ENCODE assay signal across 15 mouse cellular contexts in the genomic region with DNA sequence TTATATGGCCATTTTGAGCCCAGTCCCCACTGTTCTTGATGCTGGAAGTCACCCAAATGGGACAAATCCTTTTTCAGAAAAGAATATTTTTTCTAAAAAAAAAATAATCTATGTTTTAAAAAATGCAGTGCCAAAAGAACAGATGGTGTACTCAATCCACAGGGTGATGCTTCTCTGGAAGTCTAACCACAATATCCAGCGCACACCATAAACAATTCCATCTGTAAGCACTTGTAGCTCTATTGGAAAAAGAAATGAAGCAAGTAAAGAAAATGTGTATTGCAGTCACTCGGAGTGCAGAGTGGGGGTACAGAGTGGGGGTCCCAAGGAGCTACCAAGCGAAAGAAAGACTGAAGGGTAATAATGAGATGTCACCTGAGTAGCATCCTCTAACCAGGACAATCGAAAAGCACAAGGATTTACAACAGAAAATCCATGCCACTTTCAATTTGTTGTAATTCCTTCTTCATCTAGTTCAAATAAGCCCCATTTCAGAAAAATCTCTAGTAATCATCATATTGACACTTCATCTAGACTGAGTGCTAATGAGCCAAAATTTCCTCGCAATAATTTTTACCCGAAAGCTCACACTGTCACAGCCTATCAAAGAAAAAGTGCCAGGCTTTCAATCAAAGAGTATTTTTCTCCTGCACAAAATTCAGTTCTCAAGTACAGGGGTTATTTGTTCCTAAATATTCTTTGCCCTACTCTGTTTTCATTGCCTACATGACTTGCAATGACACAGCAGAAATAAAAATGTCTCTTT.
A peak's percentile ranks its signal among the peaks of the same experiment; 100 is the strongest.
DNase-seq lines count a peak whose midpoint lies in the region; ATAC-seq and TF ChIP-seq lines count a peak whose summit lies in the region.
"Had no signal": no experiment of that assay in that cellular context is flagged by ENCODE, and none has a peak within 500 bp of the region (broad histone marks: within the 10 kb centered on the region; RNA-seq: fewer than 3 reads in every experiment).

No protein-coding gene starts in this region.

- DNase-seq in forebrain, embryonic 11.5 days (ENCODE audit: low spot score) = no peak
- peak; percentile 1 for DNase-seq in left cerebral cortex, adult 11 months (ENCODE audit: low spot score)
- no peak for DNase-seq in left cerebral cortex, adult 2 months (ENCODE audit: extremely low spot score in 1 of 2, low spot score in 2 of 2)
- DNase-seq in cerebellum, adult 18-20 months = peak; percentile 41 to 46
- no peak for DNase-seq in heart, postnatal 14 days
- DNase-seq in thymus, postnatal 4 days = no peak
- DNase-seq: kidney, postnatal 10 days; lung, adult 2 months; midbrain, embryonic 14.5 days had no signal

- H3K4me3 ChIP-seq in forebrain, embryonic 13.5 days = no peak overlapping the region
- no peak overlapping the region for H3K4me3 ChIP-seq in forebrain, embryonic 11.5 days (ENCODE audit: low read depth, low read length)
- H3K4me3 ChIP-seq in left cerebral cortex, adult 2 months = no peak overlapping the region
- no peak overlapping the region for H3K4me3 ChIP-seq in forebrain, embryonic 16.5 days (replicated peaks; ENCODE audit: low read length)
- H3K4me3 ChIP-seq: embryonic facial prominence, embryonic 15.5 days; hindbrain, embryonic 13.5 days; intestine, embryonic 15.5 days had no signal

- no peak overlapping the region for H3K4me2 ChIP-seq in forebrain, embryonic 13.5 days
- H3K4me2 ChIP-seq in forebrain, embryonic 11.5 days (ENCODE audit: low read depth, low read length, severe bottlenecking) = no peak overlapping the region
- no peak overlapping the region for H3K4me2 ChIP-seq in forebrain, embryonic 16.5 days (ENCODE audit: low read length)
- H3K4me2 ChIP-seq: embryonic facial prominence, embryonic 15.5 days; hindbrain, embryonic 13.5 days; intestine, embryonic 15.5 days had no signal

- no peaks in the 10 kb centered on the region for H3K36me3 ChIP-seq in forebrain, embryonic 13.5 days (ENCODE audit: poor library complexity, severe bottlenecking)
- H3K36me3 ChIP-seq in forebrain, embryonic 11.5 days (ENCODE audit: control insufficient read depth, insufficient read depth, low read length) = no peaks in the 10 kb centered on the region
- H3K36me3 ChIP-seq in forebrain, embryonic 16.5 days (ENCODE audit: control insufficient read depth, insufficient read depth) = no peaks in the 10 kb centered on the region
- H3K36me3 ChIP-seq: embryonic facial prominence, embryonic 15.5 days; hindbrain, embryonic 13.5 days; intestine, embryonic 15.5 days had no signal

- no peaks in the 10 kb centered on the region for H3K4me1 ChIP-seq in forebrain, embryonic 13.5 days
- H3K4me1 ChIP-seq in forebrain, embryonic 11.5 days (replicated peaks; ENCODE audit: control insufficient read depth, insufficient read depth, low read length) = no peaks in the 10 kb centered on the region
- peaks cover 5% of the 10 kb centered on the region for H3K4me1 ChIP-seq in forebrain, embryonic 16.5 days (replicated peaks; ENCODE audit: control insufficient read depth, insufficient read depth, low read length)
- H3K4me1 ChIP-seq: embryonic facial prominence, embryonic 15.5 days; hindbrain, embryonic 13.5 days; intestine, embryonic 15.5 days had no signal

- H3K9ac ChIP-seq in forebrain, embryonic 13.5 days = no peak overlapping the region
- H3K9ac ChIP-seq in forebrain, embryonic 11.5 days (ENCODE audit: low read length) = no peak overlapping the region
- H3K9ac ChIP-seq in forebrain, embryonic 16.5 days (replicated peaks; ENCODE audit: low read depth, low read length) = no peak overlapping the region
- H3K9ac ChIP-seq: embryonic facial prominence, embryonic 15.5 days; hindbrain, embryonic 13.5 days; intestine, embryonic 15.5 days had no signal

- no peak overlapping the region for H3K27ac ChIP-seq in forebrain, embryonic 13.5 days
- no peak overlapping the region for H3K27ac ChIP-seq in forebrain, embryonic 11.5 days (ENCODE audit: low read depth, low read length)
- no peak overlapping the region for H3K27ac ChIP-seq in left cerebral cortex, adult 2 months
- no peak overlapping the region for H3K27ac ChIP-seq in forebrain, embryonic 16.5 days (ENCODE audit: low read length)
- H3K27ac ChIP-seq: embryonic facial prominence, embryonic 15.5 days; hindbrain, embryonic 13.5 days; intestine, embryonic 15.5 days had no signal

- WGBS in forebrain, embryonic 13.5 days = 75% methylated on average over 6 of the region's 6 CpGs
- WGBS in forebrain, embryonic 11.5 days = 83% methylated on average over 6 of the region's 6 CpGs
- WGBS in forebrain, embryonic 16.5 days = 56% methylated on average over 6 of the region's 6 CpGs

- no peaks in the 10 kb centered on the region for H3K9me3 ChIP-seq in forebrain, embryonic 13.5 days (replicated peaks)
- H3K9me3 ChIP-seq in forebrain, embryonic 11.5 days (ENCODE audit: control insufficient read depth, low read length) = no peaks in the 10 kb centered on the region
- no peaks in the 10 kb centered on the region for H3K9me3 ChIP-seq in forebrain, embryonic 16.5 days (ENCODE audit: control insufficient read depth, low read length)
- H3K9me3 ChIP-seq: embryonic facial prominence, embryonic 15.5 days; hindbrain, embryonic 13.5 days; intestine, embryonic 15.5 days had no signal

- intact Hi-C loops in left cerebral cortex, adult 2 months (cut with DNase I) = no loop called here
- intact Hi-C loops in heart, postnatal 14 days (cut with DNase I) = no loop called here

- TF ChIP-seq CTCF in left cerebral cortex, adult 2 months (IDR thresholded peaks at IDR 0.05) = no peak

- H3K27me3 ChIP-seq in forebrain, embryonic 13.5 days = no peaks in the 10 kb centered on the region
- H3K27me3 ChIP-seq in forebrain, embryonic 11.5 days (ENCODE audit: control insufficient read depth, insufficient read depth, low read length) = no peaks in the 10 kb centered on the region
- no peaks in the 10 kb centered on the region for H3K27me3 ChIP-seq in forebrain, embryonic 16.5 days (replicated peaks; ENCODE audit: control insufficient read depth, insufficient read depth, low read length)
- H3K27me3 ChIP-seq: embryonic facial prominence, embryonic 15.5 days; hindbrain, embryonic 13.5 days; intestine, embryonic 15.5 days had no signal

- peak; percentile 80 for ATAC-seq in forebrain, embryonic 13.5 days
- ATAC-seq in forebrain, embryonic 11.5 days (replicated peaks; ENCODE audit: low FRiP score) = no peak
- peak; percentile 87 for ATAC-seq in forebrain, embryonic 16.5 days
- ATAC-seq: activated CD4-positive, CD25-positive, alpha-beta regulatory T cell, adult 4 months; intestine, embryonic 15.5 days had no signal

Comparison
In these comparisons a context has a peak if more than half of its experiments do, and no peak if none do; other contexts are left out.
1. DNase-seq: peak in left cerebral cortex, adult 11 months (single experiment) and cerebellum, adult 18-20 months (2 of 2); none in forebrain, embryonic 11.5 days (single experiment), left cerebral cortex, adult 2 months (0 of 2), heart, postnatal 14 days (0 of 2) and thymus, postnatal 4 days (single experiment).